Mouse (Mus musculus) hindbrain, embryonic 11.5 days (tissue): ENCODE measurements at regions not wholly inside any gene's neighbourhood (a gene's known extent, or its start where the extent isn't known, plus 50 kb on each side); places are given as distances from the start of the nearest gene placed in this dataset.

Experiments used
- ATAC-seq: fragments of 200-750 bp; cut with Nextera tagmentation; 2 replicates; pipeline ENCODE4 v1.8.0; 2017; ENCODE audit warnings: mild to moderate bottlenecking, moderate TSS enrichment, moderate library complexity; ENCODE audit not compliant: low FRiP score
- DNase-seq: peaks from one replicate; pipeline ENCODE4 v3.0.0-alpha.2; 2015; ENCODE audit warnings: low spot score
- H3K27ac ChIP-seq: fragments of 300-500 bp; sonication (generic); 2 replicates; pipeline ENCODE4 v1.5.1; 2014; ENCODE audit warnings: mild to moderate bottlenecking, low read depth, low read length
- H3K27me3 ChIP-seq: fragments of 300-500 bp; sonication (generic); 2 replicates; pipeline ENCODE4 v1.6.1; 2014; ENCODE audit warnings: mild to moderate bottlenecking, low read length, moderate library complexity, mixed read lengths; ENCODE audit not compliant: control insufficient read depth, insufficient read depth
- H3K36me3 ChIP-seq: fragments of 300-500 bp; sonication (generic); 2 replicates; pipeline ENCODE4 v1.6.1; 2014; ENCODE audit warnings: mild to moderate bottlenecking, low read length, moderate library complexity, mixed read lengths; ENCODE audit not compliant: control insufficient read depth, insufficient read depth
- H3K4me1 ChIP-seq: fragments of 300-500 bp; sonication (generic); replicated peaks from 2 replicates; pipeline ENCODE4 v1.6.1; 2014; ENCODE audit warnings: low read length, mixed read lengths; ENCODE audit not compliant: control insufficient read depth, insufficient read depth
- H3K4me2 ChIP-seq: fragments of 300-500 bp; sonication (generic); replicated peaks from 2 replicates; pipeline ENCODE4 v1.6.1; 2014; ENCODE audit warnings: mild to moderate bottlenecking, low read depth, low read length
- H3K4me3 ChIP-seq: fragments of 300-500 bp; sonication (generic); 2 replicates; pipeline ENCODE4 v1.5.1; 2014; ENCODE audit warnings: low read depth, low read length
- H3K9ac ChIP-seq: fragments of 300-500 bp; sonication (generic); 2 replicates; pipeline ENCODE4 v1.6.1; 2014; ENCODE audit warnings: low read depth, low read length
- H3K9me3 ChIP-seq: fragments of 300-500 bp; sonication (generic); 2 replicates; pipeline ENCODE4 v1.6.1; 2016; ENCODE audit warnings: low read length; ENCODE audit not compliant: control insufficient read depth
- WGBS: fragments of 180-500 bp; shearing (Covaris S2); extraction: QIAGEN DNeasy Blood & Tissue Kit; methylation state at CpG from one replicate; pipeline ENCODE4 v1.1.7; 2014; 5-methylcytosine and 5-hydroxymethylcytosine counted together

DNA sequence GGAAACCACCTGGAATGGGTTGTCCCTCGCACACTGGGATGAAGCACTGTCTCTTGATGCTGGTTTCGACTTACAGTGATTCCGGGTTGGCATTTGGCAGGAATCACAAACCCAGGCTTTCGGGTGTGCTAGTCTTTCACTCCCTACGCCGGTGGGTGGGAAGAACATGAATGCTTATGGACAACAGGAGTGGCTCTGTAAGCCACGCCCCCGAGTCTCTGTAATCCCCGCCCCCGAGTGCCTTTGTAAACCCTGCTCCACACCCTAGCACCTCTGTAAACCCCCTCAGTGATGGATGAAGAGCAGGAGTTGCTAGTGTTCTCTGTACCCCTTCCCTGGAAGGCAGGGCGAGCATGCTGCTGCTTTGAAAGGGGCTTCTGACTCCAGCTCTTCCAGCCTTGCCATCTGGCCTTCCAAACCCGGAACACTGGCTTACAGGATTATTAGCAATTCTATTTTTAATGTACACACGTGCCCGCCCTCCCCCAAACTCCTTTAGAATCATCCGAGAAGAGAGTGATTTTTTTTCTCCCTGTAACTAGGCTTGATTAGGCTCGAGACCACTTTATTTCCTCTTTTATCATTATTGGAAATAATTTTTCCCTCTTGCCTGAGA, 272.6 kb downstream of the Vrk1 start:
- Histone ChIP-seq H3K9ac (no peak overlapping the region), H3K9me3 (no peaks in the 10 kb centered on the region), H3K4me1 (no peaks in the 10 kb centered on the region), H3K4me2 (no peak overlapping the region), H3K27me3 (no peaks in the 10 kb centered on the region), H3K4me3 (no peak overlapping the region), H3K36me3 (no peaks in the 10 kb centered on the region), H3K27ac (no peak overlapping the region)
- WGBS = 73% methylated on average over 16 of the region's 16 CpGs
- DNase-seq = no peak
- no peak for ATAC-seq

DNA sequence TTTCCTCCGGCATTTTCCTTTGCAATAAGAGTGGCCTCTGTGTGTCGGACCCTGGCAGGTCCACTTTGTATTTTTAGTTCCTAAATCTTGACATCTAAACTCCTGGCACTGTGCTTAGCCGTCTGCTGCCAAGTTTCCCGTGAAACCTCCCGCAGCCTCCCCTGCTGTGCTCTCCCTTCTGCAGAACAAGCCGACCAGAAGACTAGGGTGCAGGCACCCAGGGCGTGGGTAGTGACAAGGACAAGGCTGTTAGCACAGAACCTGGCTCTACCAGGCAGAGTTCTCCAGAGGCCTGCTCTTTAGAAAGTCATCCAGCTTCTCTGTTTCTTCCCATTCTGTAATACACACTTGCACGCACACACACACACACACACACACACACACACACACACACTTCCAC, 274.8 kb downstream of the Vrk1 start:
- DNase-seq (no peak), ATAC-seq (no peak)
- no peaks in the 10 kb centered on the region for H3K27me3 ChIP-seq
- 91% methylated on average over 8 of the region's 8 CpGs for WGBS
- no peaks in the 10 kb centered on the region for H3K4me1 ChIP-seq
- no peaks in the 10 kb centered on the region for H3K9me3 ChIP-seq
- H3K4me2 ChIP-seq = no peak overlapping the region
- H3K9ac ChIP-seq = no peak overlapping the region
- no peak overlapping the region for H3K27ac ChIP-seq
- no peak overlapping the region for H3K4me3 ChIP-seq
- H3K36me3 ChIP-seq = no peaks in the 10 kb centered on the region

DNA sequence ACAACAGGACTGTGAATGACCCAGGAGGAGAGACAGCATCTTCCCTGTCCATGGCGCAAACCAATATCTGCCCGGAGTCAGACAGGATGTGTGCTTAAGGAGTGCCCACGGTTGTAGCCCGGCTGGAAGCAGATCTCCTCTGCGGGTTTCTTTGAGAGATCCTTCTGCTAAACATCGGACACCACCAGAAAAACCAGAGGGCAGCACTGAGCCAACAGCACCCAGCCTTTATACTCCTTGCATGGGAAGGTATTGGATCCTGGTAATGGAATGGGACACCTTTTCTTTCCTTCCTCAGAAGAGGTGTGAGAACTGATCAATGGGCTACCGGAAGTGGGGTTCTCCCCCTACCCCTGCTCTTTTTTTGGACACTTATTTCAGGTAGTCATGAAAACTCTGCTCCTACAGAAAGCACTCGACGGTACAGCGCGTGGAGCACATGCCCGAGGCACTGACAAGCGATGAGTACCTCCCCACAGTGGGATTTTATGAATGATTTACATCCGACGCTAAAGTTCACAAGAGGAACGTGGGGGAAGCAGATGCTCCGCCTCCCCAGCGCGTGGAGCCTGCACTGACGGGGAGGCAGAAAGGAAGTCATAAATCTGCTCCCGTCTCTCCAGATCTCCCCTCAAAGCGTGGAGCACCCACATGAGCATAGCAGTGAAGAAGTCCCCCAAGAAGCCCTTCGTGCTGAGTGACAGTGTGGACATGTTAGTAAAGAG, 278.9 kb downstream of the Vrk1 start:
- ATAC-seq (no peak), DNase-seq (no peak)
- 79% methylated on average over 23 of the region's 23 CpGs for WGBS
- no peak overlapping the region for H3K27ac ChIP-seq
- H3K9ac ChIP-seq = no peak overlapping the region
- no peaks in the 10 kb centered on the region for H3K4me1 ChIP-seq
- H3K4me3 ChIP-seq = no peak overlapping the region
- no peak overlapping the region for H3K4me2 ChIP-seq
- H3K9me3 ChIP-seq = no peaks in the 10 kb centered on the region
- no peaks in the 10 kb centered on the region for H3K36me3 ChIP-seq
- no peaks in the 10 kb centered on the region for H3K27me3 ChIP-seq

DNA sequence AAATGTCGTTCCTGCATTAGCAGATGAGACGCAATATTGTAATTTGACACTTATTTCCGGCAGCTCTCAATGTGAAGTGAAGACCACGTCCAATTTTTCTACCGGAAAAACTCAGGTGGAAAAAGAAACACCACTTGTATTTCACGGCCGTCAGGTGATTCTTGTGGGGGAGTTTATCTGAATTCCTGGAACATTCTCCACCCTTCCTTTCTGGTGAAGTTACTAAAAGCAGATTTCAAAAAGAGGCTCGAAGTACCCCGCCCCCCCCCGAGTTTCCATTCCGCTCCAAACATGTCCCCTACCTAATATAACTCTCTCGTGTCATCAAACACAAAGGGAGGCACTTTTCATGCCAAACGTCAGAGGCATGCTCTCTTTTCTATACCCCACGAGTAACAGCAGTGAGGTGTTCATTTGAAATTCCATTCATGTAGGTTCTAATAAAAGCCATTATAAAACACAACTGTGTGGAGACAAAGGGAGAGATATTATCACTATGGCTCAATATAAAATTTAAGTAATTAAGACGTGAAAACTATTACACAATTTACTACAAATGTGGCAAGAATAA, 281.5 kb downstream of the Vrk1 start:
- H3K27me3 ChIP-seq = no peaks in the 10 kb centered on the region
- no peaks in the 10 kb centered on the region for H3K4me1 ChIP-seq
- H3K27ac ChIP-seq = no peak overlapping the region
- 73% methylated on average over 15 of the region's 15 CpGs for WGBS
- DNase-seq (no peak), ATAC-seq (no peak)
- H3K9ac ChIP-seq = no peak overlapping the region
- H3K36me3 ChIP-seq = no peaks in the 10 kb centered on the region
- no peak overlapping the region for H3K4me2 ChIP-seq
- no peaks in the 10 kb centered on the region for H3K9me3 ChIP-seq
- no peak overlapping the region for H3K4me3 ChIP-seq

DNA sequence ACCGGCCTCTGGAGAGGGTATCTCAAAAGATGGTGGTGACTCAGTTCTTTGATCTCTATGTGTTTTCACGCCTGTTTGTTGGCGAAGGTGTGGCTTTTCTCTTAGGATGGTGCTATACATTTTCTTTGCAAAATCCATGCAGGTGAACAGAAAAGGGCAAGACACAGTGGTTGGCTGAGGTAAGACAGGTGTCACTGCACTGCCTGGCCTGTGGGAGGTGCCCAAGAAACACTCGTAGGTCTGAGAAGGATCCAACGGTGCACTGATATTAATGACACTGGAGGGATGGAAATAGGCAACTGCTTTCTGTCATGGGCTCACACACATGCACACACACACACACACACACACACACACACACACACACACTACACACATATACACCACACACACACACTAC, 283.1 kb downstream of the Vrk1 start:
- no peak overlapping the region for H3K4me2 ChIP-seq
- no peaks in the 10 kb centered on the region for H3K9me3 ChIP-seq
- WGBS = 72% methylated on average over 5 of the region's 5 CpGs
- H3K36me3 ChIP-seq = no peaks in the 10 kb centered on the region
- H3K9ac ChIP-seq = no peak overlapping the region
- no peak for ATAC-seq
- no peak overlapping the region for H3K27ac ChIP-seq
- no peaks in the 10 kb centered on the region for H3K4me1 ChIP-seq
- no peak for DNase-seq
- H3K4me3 ChIP-seq = no peak overlapping the region
- no peaks in the 10 kb centered on the region for H3K27me3 ChIP-seq

DNA sequence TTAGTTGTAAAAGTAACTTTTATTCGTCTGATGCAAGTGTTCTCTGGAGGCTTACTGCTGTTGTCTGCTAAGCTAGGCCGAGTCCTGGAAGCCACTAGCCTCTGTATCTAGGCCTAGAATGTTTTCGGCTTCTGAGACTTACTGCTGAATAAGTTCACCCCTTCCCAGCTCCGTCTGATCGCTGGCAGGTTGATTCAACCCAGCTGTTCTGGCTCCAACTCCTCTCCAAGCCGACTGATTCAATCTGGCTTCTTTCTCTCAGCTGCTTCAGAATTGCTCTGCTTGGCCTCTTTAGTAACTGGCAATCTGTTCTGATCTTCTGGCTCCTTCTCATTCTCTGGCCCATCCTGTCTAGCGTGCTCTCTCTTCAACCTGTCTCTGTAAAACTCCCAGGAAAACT, 285.6 kb downstream of the Vrk1 start:
- ATAC-seq (no peak), DNase-seq (no peak)
- no peak overlapping the region for H3K4me3 ChIP-seq
- H3K36me3 ChIP-seq = no peaks in the 10 kb centered on the region
- no peak overlapping the region for H3K9ac ChIP-seq
- H3K4me2 ChIP-seq = no peak overlapping the region
- H3K4me1 ChIP-seq = no peaks in the 10 kb centered on the region
- WGBS = 69% methylated on average over 7 of the region's 7 CpGs
- no peaks in the 10 kb centered on the region for H3K27me3 ChIP-seq
- H3K9me3 ChIP-seq = no peaks in the 10 kb centered on the region
- H3K27ac ChIP-seq = no peak overlapping the region

DNA sequence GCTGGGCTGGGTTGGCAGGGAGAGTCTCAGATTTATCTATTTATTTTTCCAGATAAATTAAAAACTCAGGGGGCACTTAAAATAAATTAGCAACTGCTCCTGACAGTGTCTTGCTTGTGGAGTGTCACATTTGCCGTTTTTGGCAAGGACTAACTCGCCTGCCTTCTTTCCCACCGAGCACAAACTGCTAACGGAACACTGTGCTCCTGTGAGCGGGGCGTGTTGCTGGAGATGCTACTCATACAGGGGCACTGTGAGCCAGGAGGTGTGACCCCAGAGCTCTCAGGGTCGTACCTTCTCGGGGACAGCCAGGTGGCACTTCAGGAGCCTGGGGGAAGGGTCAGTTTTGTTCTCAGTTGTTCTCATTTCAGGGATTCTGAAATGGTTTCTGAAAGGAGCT, 292.6 kb downstream of the Vrk1 start:
- 66% methylated on average over 8 of the region's 8 CpGs for WGBS

DNA sequence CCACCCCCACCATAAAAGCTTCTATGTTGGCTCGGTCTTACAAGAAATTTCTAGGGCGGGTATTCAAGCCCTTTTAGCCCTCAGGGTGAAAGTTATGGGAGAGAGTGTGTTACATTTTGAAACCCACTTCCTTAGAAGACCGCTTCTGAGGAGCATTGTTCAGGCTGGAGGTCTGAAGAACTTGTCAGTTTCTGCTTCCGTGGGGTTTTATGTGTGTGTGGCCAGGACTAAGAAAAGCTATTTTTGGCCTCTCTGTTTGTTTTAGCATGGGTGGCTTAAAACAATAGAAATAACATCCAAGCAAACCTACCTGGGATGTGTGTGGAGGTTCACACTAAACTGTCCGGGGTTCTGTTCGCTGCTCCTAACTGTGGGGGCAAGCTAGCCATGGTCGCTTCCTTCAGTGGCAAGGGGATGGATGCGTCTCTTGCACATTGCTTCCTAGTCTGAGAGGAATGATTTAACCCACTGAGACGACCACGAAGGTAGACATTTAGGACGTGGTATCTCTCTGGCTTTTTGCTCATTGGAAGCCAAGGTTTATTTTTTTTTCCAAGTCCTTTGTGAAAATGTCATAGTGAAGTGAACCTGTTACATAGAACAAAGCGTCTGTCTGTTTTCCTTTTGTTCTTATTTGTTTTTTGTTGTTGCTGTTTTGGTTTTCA, 298.4 kb downstream of the Vrk1 start:
- no peak overlapping the region for H3K27ac ChIP-seq
- H3K4me3 ChIP-seq = no peak overlapping the region
- H3K36me3 ChIP-seq = no peaks in the 10 kb centered on the region
- H3K4me2 ChIP-seq = no peak overlapping the region
- no peak overlapping the region for H3K9ac ChIP-seq
- DNase-seq (no peak), ATAC-seq (no peak)
- WGBS = 78% methylated on average over 12 of the region's 12 CpGs
- H3K27me3 ChIP-seq = peaks cover 10% of the 10 kb centered on the region
- H3K4me1 ChIP-seq = peaks cover 4% of the 10 kb centered on the region; the same call in 1 of the 2 replicates
- no peaks in the 10 kb centered on the region for H3K9me3 ChIP-seq

More for the DNA sequence above, 292.6 kb downstream of the Vrk1 start:
- Histone ChIP-seq H3K27ac (no peak overlapping the region), H3K9me3 (no peaks in the 10 kb centered on the region), H3K4me2 (no peak overlapping the region), H3K4me3 (no peak overlapping the region), H3K27me3 (no peaks in the 10 kb centered on the region), H3K4me1 (no peaks in the 10 kb centered on the region), H3K9ac (no peak overlapping the region), H3K36me3 (no peaks in the 10 kb centered on the region)
- ATAC-seq (no peak), DNase-seq (no peak)
